Mouse (Mus musculus) neural tube, embryonic 10.5 days (tissue): ENCODE results near the gene Sstr2.
"Not testable (repeated sequence)": the region's sequence is repeated elsewhere in the genome, so short reads cannot be mapped to it uniquely, and the experiment has no call there.

Experiments used
- DNase-seq: peaks from one replicate; pipeline ENCODE4 v3.0.0-alpha.2; 2017; ENCODE audit warnings: low spot score; ENCODE audit errors: extremely low spot score

Gene Sstr2

GRCm38 (mm10) chr11:113656511-113656932 is 37.4 kb downstream of the Sstr2 start:
- no peak for DNase-seq

- no peak for DNase-seq
Measured at GRCm38 (mm10) chr11:113657221-113657620, 38.1 kb downstream of the Sstr2 start.

- DNase-seq, result no peak
Measured at GRCm38 (mm10) chr11:113658319-113658718, 39.2 kb downstream of the Sstr2 start.

GRCm38 (mm10) chr11:113658763-113659162 is 39.6 kb downstream of the Sstr2 start:
- DNase-seq, result no peak

GRCm38 (mm10) chr11:113660213-113660612 is 41.1 kb downstream of the Sstr2 start:
- not testable (repeated sequence) for DNase-seq

- no peak for DNase-seq
Measured at GRCm38 (mm10) chr11:113660940-113661339, 41.8 kb downstream of the Sstr2 start.

GRCm38 (mm10) chr11:113661835-113662351 is 42.8 kb downstream of the Sstr2 start:
- DNase-seq, result no peak

- no peak for DNase-seq
Measured at GRCm38 (mm10) chr11:113664279-113664678, 45.1 kb downstream of the Sstr2 start.

- no peak for DNase-seq
Measured at GRCm38 (mm10) chr11:113666205-113666604, 47.1 kb downstream of the Sstr2 start.

- DNase-seq, result no peak
Measured at GRCm38 (mm10) chr11:113666648-113667047, 47.5 kb downstream of the Sstr2 start.

- no peak for DNase-seq
Measured at GRCm38 (mm10) chr11:113667122-113667521, 48.0 kb downstream of the Sstr2 start.

- DNase-seq, result no peak
Measured at GRCm38 (mm10) chr11:113667704-113668103, 48.6 kb downstream of the Sstr2 start.

GRCm38 (mm10) chr11:113668857-113669256 is 49.7 kb downstream of the Sstr2 start:
- DNase-seq, result no peak

- DNase-seq, result no peak
Measured at GRCm38 (mm10) chr11:113669711-113670110, 50.6 kb downstream of the Sstr2 start.

GRCm38 (mm10) chr11:113673614-113674013 is 54.5 kb downstream of the Sstr2 start:
- no peak for DNase-seq

GRCm38 (mm10) chr11:113674595-113674994 is 55.5 kb downstream of the Sstr2 start:
- DNase-seq, result no peak
